ENCODE assay signal across 8 mouse cellular contexts in genomic region chr9:71897399-71897798, GRCm38 (mm10).
DNase-seq lines count a peak whose midpoint lies in the region; ATAC-seq lines count a peak whose summit lies in the region.

No protein-coding gene starts in this region.

- 0% methylated on average over 1 of the region's 1 CpGs for WGBS in forebrain, embryonic 11.5 days
- 20% methylated on average over 1 of the region's 1 CpGs for WGBS in hindbrain, embryonic 16.5 days
- 15% methylated on average over 1 of the region's 1 CpGs for WGBS in midbrain, embryonic 16.5 days

- peak; percentile 80 for ATAC-seq in forebrain, embryonic 11.5 days (replicated peaks; ENCODE audit: low FRiP score)
- peak; percentile 77 for ATAC-seq in hindbrain, embryonic 16.5 days
- ATAC-seq in midbrain, embryonic 16.5 days: no peak
- ATAC-seq in erythroid progenitor cell, adult 5-6 weeks (replicated peaks; ENCODE audit: low FRiP score, poor library complexity, severe bottlenecking): no peak

- H3K4me3 ChIP-seq in forebrain, embryonic 11.5 days (ENCODE audit: low read depth, low read length): no peak overlapping the region
- H3K4me3 ChIP-seq in hindbrain, embryonic 16.5 days (ENCODE audit: low read length): no peak overlapping the region
- no peak overlapping the region for H3K4me3 ChIP-seq in midbrain, embryonic 16.5 days (ENCODE audit: low read depth, low read length)

- H3K4me2 ChIP-seq in forebrain, embryonic 11.5 days (ENCODE audit: low read depth, low read length, severe bottlenecking): no peak overlapping the region
- no peak overlapping the region for H3K4me2 ChIP-seq in hindbrain, embryonic 16.5 days (ENCODE audit: low read length)
- no peak overlapping the region for H3K4me2 ChIP-seq in midbrain, embryonic 16.5 days (ENCODE audit: low read length)

- H3K4me1 ChIP-seq in forebrain, embryonic 11.5 days (replicated peaks; ENCODE audit: control insufficient read depth, insufficient read depth, low read length): peaks cover 4% of the 10 kb centered on the region; the same call in 1 of the 2 replicates
- peaks cover 12% of the 10 kb centered on the region for H3K4me1 ChIP-seq in hindbrain, embryonic 16.5 days (ENCODE audit: control insufficient read depth, insufficient read depth, low read depth, low read length)
- peaks cover 14% of the 10 kb centered on the region for H3K4me1 ChIP-seq in midbrain, embryonic 16.5 days (ENCODE audit: control insufficient read depth, insufficient read depth, low read length)

- DNase-seq in right cerebral cortex, adult 18-20 months: peak; percentile 24
- no peak for DNase-seq in right cerebral cortex, postnatal 36 days (ENCODE audit: low spot score in 2 of 2)
- DNase-seq in forebrain, embryonic 11.5 days (ENCODE audit: low spot score): peak; percentile 82
- DNase-seq in urinary bladder, adult 2 months (ENCODE audit: low spot score): no peak
- DNase-seq in liver: no peak

- H3K36me3 ChIP-seq in forebrain, embryonic 11.5 days (ENCODE audit: control insufficient read depth, insufficient read depth, low read length): no peaks in the 10 kb centered on the region; the same call in 1 of the 2 replicates
- H3K36me3 ChIP-seq in hindbrain, embryonic 16.5 days (ENCODE audit: control insufficient read depth, insufficient read depth, low read length): no peaks in the 10 kb centered on the region
- no peaks in the 10 kb centered on the region for H3K36me3 ChIP-seq in midbrain, embryonic 16.5 days (ENCODE audit: control insufficient read depth, insufficient read depth, low read length)

- no peaks in the 10 kb centered on the region for H3K9me3 ChIP-seq in forebrain, embryonic 11.5 days (ENCODE audit: control insufficient read depth, low read length)
- no peaks in the 10 kb centered on the region for H3K9me3 ChIP-seq in hindbrain, embryonic 16.5 days (ENCODE audit: control insufficient read depth, low read length)
- H3K9me3 ChIP-seq in midbrain, embryonic 16.5 days (replicated peaks; ENCODE audit: control insufficient read depth, low read length, poor library complexity, severe bottlenecking): no peaks in the 10 kb centered on the region

- H3K27ac ChIP-seq in forebrain, embryonic 11.5 days (ENCODE audit: low read depth, low read length): peak overlapping the region; percentile 5; the same call in 1 of the 2 replicates
- peak overlapping the region; percentile 55; the same call in 1 of the 2 replicates for H3K27ac ChIP-seq in hindbrain, embryonic 16.5 days (ENCODE audit: low read depth, low read length)
- H3K27ac ChIP-seq in midbrain, embryonic 16.5 days (ENCODE audit: low read length): peak overlapping the region; percentile 67

- H3K27me3 ChIP-seq in forebrain, embryonic 11.5 days (ENCODE audit: control insufficient read depth, insufficient read depth, low read length): no peaks in the 10 kb centered on the region
- H3K27me3 ChIP-seq in hindbrain, embryonic 16.5 days (replicated peaks; ENCODE audit: control insufficient read depth, insufficient read depth, low read length): no peaks in the 10 kb centered on the region
- H3K27me3 ChIP-seq in midbrain, embryonic 16.5 days (ENCODE audit: control insufficient read depth, insufficient read depth, low read depth, low read length): no peaks in the 10 kb centered on the region

- H3K9ac ChIP-seq in forebrain, embryonic 11.5 days (ENCODE audit: low read length): no peak overlapping the region
- no peak overlapping the region for H3K9ac ChIP-seq in hindbrain, embryonic 16.5 days (ENCODE audit: low read depth, low read length)
- H3K9ac ChIP-seq in midbrain, embryonic 16.5 days (ENCODE audit: low read depth, low read length): 0 out of 2 replicates have a peak overlapping the region, but pooled peaks have one; percentile 31

Comparison
In these comparisons a context has a peak if more than half of its experiments do, and no peak if none do; other contexts are left out.
1. DNase-seq: peak in right cerebral cortex, adult 18-20 months (single experiment) and forebrain, embryonic 11.5 days (single experiment); none in right cerebral cortex, postnatal 36 days (0 of 2), urinary bladder, adult 2 months (single experiment) and liver (single experiment).
2. ATAC-seq: peak in forebrain, embryonic 11.5 days (single experiment) and hindbrain, embryonic 16.5 days (single experiment); none in midbrain, embryonic 16.5 days (single experiment) and erythroid progenitor cell, adult 5-6 weeks (single experiment).
3. H3K27ac ChIP-seq: peak in every context shown above with its lines; median percentile 67 in midbrain, embryonic 16.5 days; 55 in hindbrain, embryonic 16.5 days; 5 in forebrain, embryonic 11.5 days.